In genomic region chr17:32839083-32839802, GRCm38 (mm10) we compare ENCODE assay signal across 9 mouse cellular contexts. TPM values are rescaled to one million over a fixed set of nuclear protein-coding genes. Genes with fewer than 3 reads are reported as not detected.
DNase-seq lines count a peak whose midpoint lies in the region; ATAC-seq lines count a peak whose summit lies in the region.
"Had no signal": no experiment of that assay in that cellular context is flagged by ENCODE, and none has a peak within 500 bp of the region (broad histone marks: within the 10 kb centered on the region; RNA-seq: fewer than 3 reads in every experiment).

No protein-coding gene starts in this region.

- peak overlapping the region; percentile 30; the same call in 1 of the 2 replicates for H3K9ac ChIP-seq in lung, embryonic 16.5 days (ENCODE audit: low read length)
- H3K9ac ChIP-seq in stomach, embryonic 16.5 days (ENCODE audit: low read length) = no peak overlapping the region; the same call in 1 of the 2 replicates
- H3K9ac ChIP-seq: limb, embryonic 15.5 days had no signal

- 25% methylated on average over 15 of the region's 15 CpGs for WGBS in lung, embryonic 16.5 days
- 33% methylated on average over 15 of the region's 15 CpGs for WGBS in stomach, embryonic 16.5 days

- peak; percentile 65; the same call in 1 of the 2 replicates for ATAC-seq in lung, embryonic 16.5 days (ENCODE audit: low read depth)
- peak; percentile 58; the same call in 1 of the 2 replicates for ATAC-seq in stomach, embryonic 16.5 days (ENCODE audit: insufficient read depth, low FRiP score)

- no peaks in the 10 kb centered on the region for H3K27me3 ChIP-seq in lung, embryonic 16.5 days (ENCODE audit: control insufficient read depth, insufficient read depth, low read depth, low read length)
- H3K27me3 ChIP-seq in stomach, embryonic 16.5 days (ENCODE audit: control insufficient read depth, insufficient read depth, low read length) = no peaks in the 10 kb centered on the region
- H3K27me3 ChIP-seq: limb, embryonic 15.5 days had no signal

- H3K4me3 ChIP-seq in lung, embryonic 16.5 days (ENCODE audit: low read length) = no peak overlapping the region
- H3K4me3 ChIP-seq in stomach, embryonic 16.5 days (replicated peaks; ENCODE audit: low read length) = no peak overlapping the region
- H3K4me3 ChIP-seq: limb, embryonic 15.5 days had no signal

- H3K9me3 ChIP-seq in lung, embryonic 16.5 days (ENCODE audit: control insufficient read depth, low read length) = no peaks in the 10 kb centered on the region
- H3K9me3 ChIP-seq in stomach, embryonic 16.5 days (replicated peaks; ENCODE audit: control insufficient read depth, low read length) = no peaks in the 10 kb centered on the region

- peak overlapping the region; percentile 54; the same call in 1 of the 2 replicates for H3K27ac ChIP-seq in lung, embryonic 16.5 days (ENCODE audit: low read length)
- no peak overlapping the region for H3K27ac ChIP-seq in stomach, embryonic 16.5 days (ENCODE audit: low read length)
- H3K27ac ChIP-seq: limb, embryonic 15.5 days had no signal

- no peaks in the 10 kb centered on the region for H3K36me3 ChIP-seq in lung, embryonic 16.5 days (ENCODE audit: control insufficient read depth, insufficient read depth, low read length)
- H3K36me3 ChIP-seq in stomach, embryonic 16.5 days (ENCODE audit: control insufficient read depth, insufficient read depth, low read length) = no peaks in the 10 kb centered on the region
- H3K36me3 ChIP-seq: limb, embryonic 15.5 days had no signal

- peak; percentile 36 to 63 for DNase-seq in adrenal gland, adult (ENCODE audit: inconsistent age in 2 of 2, low spot score in 1 of 2)
- DNase-seq in adrenal gland, postnatal 4 days (ENCODE audit: low spot score in 2 of 2) = no peak
- DNase-seq in lung, postnatal 14 days = no peak
- DNase-seq in heart, postnatal 4 days = peak; percentile 11
- DNase-seq in urinary bladder, postnatal 36 days (ENCODE audit: low spot score in 2 of 2) = no peak
- no peak for DNase-seq in layer of hippocampus, adult 11-12 months (ENCODE audit: low spot score)

- peak overlapping the region; percentile 36; the same call in 1 of the 2 replicates for H3K4me2 ChIP-seq in lung, embryonic 16.5 days (ENCODE audit: low read depth, low read length)
- 0 out of 2 replicates have a peak overlapping the region, but pooled peaks have one; percentile 1 for H3K4me2 ChIP-seq in stomach, embryonic 16.5 days (ENCODE audit: low read depth, low read length)
- H3K4me2 ChIP-seq: limb, embryonic 15.5 days had no signal

- peaks cover 4% of the 10 kb centered on the region for H3K4me1 ChIP-seq in lung, embryonic 16.5 days (replicated peaks; ENCODE audit: control insufficient read depth, insufficient read depth, low read length)
- H3K4me1 ChIP-seq in stomach, embryonic 16.5 days (ENCODE audit: control insufficient read depth, insufficient read depth, low read length) = no peaks in the 10 kb centered on the region
- H3K4me1 ChIP-seq: limb, embryonic 15.5 days had no signal

RNA-seq across cellular contexts. Expression of gene Zfp799, which starts 9.2 kb away (rescaled TPM):
- total RNA-seq in adrenal gland, postnatal 4 days (2021) = 10 to 100 TPM; 22.0 to 22.2 TPM
- 13.0 and 14.2 TPM in 2 replicates for polyA plus RNA-seq in lung, embryonic 16.5 days (2015; fragmentation: Nextera tagmentation; extraction: Ambion mirVana)
- total RNA-seq in heart, postnatal 4 days (2021) = 10 to 100 TPM; 13.5 to 13.7 TPM
- polyA plus RNA-seq in stomach, embryonic 16.5 days (2015; fragmentation: Nextera tagmentation; extraction: Ambion mirVana) = 7.9 and 9.4 TPM in 2 replicates

RNA-seq across cellular contexts. Expression of gene Zfp811, which starts 29.5 kb away (rescaled TPM):
- 1 to 10 TPM; 2.0 to 4.1 TPM for total RNA-seq in adrenal gland, postnatal 4 days (2021)
- 2.4 and 2.5 TPM in 2 replicates for polyA plus RNA-seq in lung, embryonic 16.5 days (2015; fragmentation: Nextera tagmentation; extraction: Ambion mirVana)
- under 1 TPM; 0.27 to 0.43 TPM for total RNA-seq in heart, postnatal 4 days (2021)
- polyA plus RNA-seq in stomach, embryonic 16.5 days (2015; fragmentation: Nextera tagmentation; extraction: Ambion mirVana) = 4.5 and 4.8 TPM in 2 replicates

RNA-seq across cellular contexts. Expression of gene Zfp871, which starts 51.2 kb away (rescaled TPM):
- 10 to 100 TPM; 66.4 to 67.8 TPM for total RNA-seq in adrenal gland, postnatal 4 days (2021)
- polyA plus RNA-seq in lung, embryonic 16.5 days (2015; fragmentation: Nextera tagmentation; extraction: Ambion mirVana) = 34.9 and 35.2 TPM in 2 replicates
- 10 to 100 TPM; 41.4 to 46.3 TPM for total RNA-seq in heart, postnatal 4 days (2021)
- polyA plus RNA-seq in stomach, embryonic 16.5 days (2015; fragmentation: Nextera tagmentation; extraction: Ambion mirVana) = 23.6 and 30.6 TPM in 2 replicates

RNA-seq across cellular contexts. Expression of gene Zfp870, which starts 52.2 kb away (rescaled TPM):
- total RNA-seq in adrenal gland, postnatal 4 days (2021) = 10 to 100 TPM; 11.1 to 12.6 TPM
- polyA plus RNA-seq in lung, embryonic 16.5 days (2015; fragmentation: Nextera tagmentation; extraction: Ambion mirVana) = 9.1 and 10.4 TPM in 2 replicates
- total RNA-seq in heart, postnatal 4 days (2021) = 1 to 10 TPM; 6.7 to 7.6 TPM
- 5.8 and 6.7 TPM in 2 replicates for polyA plus RNA-seq in stomach, embryonic 16.5 days (2015; fragmentation: Nextera tagmentation; extraction: Ambion mirVana)

Comparison
In these comparisons a context has a peak if more than half of its experiments do, and no peak if none do; other contexts are left out.
1. DNase-seq: peak in adrenal gland, adult (2 of 2) and heart, postnatal 4 days (single experiment); none in adrenal gland, postnatal 4 days (0 of 2), lung, postnatal 14 days (single experiment), urinary bladder, postnatal 36 days (0 of 2) and layer of hippocampus, adult 11-12 months (single experiment).